In the genomic region with DNA sequence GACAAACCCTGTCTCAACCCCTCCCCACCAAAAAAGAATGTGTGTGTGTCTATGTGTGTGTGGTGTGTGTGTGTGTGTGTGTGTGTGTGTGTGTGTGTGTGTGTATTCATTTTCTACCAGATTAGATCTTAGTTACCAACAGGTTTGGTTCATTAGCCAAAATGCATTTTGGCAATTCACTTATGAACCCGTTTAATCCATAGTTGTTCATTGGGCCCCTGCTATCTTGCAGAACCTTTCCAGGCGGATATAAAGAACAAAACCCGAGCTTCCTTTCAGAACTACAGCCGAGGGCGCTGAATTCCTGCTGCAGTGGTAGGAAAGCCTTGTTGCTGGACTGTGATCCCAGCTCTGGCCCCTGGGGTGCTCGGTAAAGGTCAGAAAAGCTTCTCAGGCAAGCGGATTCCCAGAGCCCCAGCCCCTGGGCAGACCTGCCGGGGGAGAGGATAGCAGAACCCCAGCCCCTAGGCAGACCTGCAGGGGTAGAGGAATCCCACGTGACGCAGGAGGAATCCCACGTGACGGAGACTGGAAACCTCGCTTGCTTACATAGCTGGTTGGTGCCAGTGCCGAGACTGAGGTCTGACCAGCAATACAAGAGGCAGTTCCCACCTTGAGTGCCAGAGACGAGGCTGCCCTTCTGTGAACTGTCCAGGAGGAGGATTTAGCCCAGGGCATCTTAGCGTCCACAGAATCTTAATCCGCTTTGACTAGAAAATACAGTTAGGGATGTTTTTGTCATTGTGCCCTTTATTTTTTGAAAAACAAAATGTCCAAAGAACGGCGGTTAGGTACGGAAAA, we compare ENCODE assay signal across 11 mouse cellular contexts. TPM values are rescaled to one million over a fixed set of nuclear protein-coding genes. Genes with fewer than 3 reads are reported as not detected.
A peak's percentile ranks its signal among the peaks of the same experiment; 100 is the strongest.
DNase-seq lines count a peak whose midpoint lies in the region; ATAC-seq lines count a peak whose summit lies in the region.
"Had no signal": no experiment of that assay in that cellular context is flagged by ENCODE, and none has a peak within 500 bp of the region (broad histone marks: within the 10 kb centered on the region; RNA-seq: fewer than 3 reads in every experiment).

No protein-coding gene starts in this region.

- ATAC-seq in hindbrain, embryonic 12.5 days (ENCODE audit: low FRiP score) = no peak
- ATAC-seq in embryonic facial prominence, embryonic 15.5 days (ENCODE audit: insufficient number of reproducible peaks, low FRiP score, low TSS enrichment, low read depth) = no peak
- ATAC-seq in heart, embryonic 14.5 days (ENCODE audit: insufficient number of reproducible peaks, insufficient read depth, low FRiP score, low read depth) = no peak
- ATAC-seq in midbrain, embryonic 16.5 days = no peak

- H3K4me1 ChIP-seq in hindbrain, embryonic 10.5 days (replicated peaks) = peaks cover 12% of the 10 kb centered on the region
- H3K4me1 ChIP-seq in hindbrain, embryonic 12.5 days = no peaks in the 10 kb centered on the region; the same call in 1 of the 2 replicates
- H3K4me1 ChIP-seq in embryonic facial prominence, embryonic 15.5 days = no peaks in the 10 kb centered on the region
- peaks cover 0 to 7% of the 10 kb centered on the region in 2 experiments; a peak in 2 of 4 replicates for H3K4me1 ChIP-seq in heart, embryonic 14.5 days (ENCODE audit: control insufficient read depth in 2 of 2, insufficient read depth in 2 of 2, low read length in 2 of 2)
- no peaks in the 10 kb centered on the region for H3K4me1 ChIP-seq in midbrain, embryonic 16.5 days (ENCODE audit: control insufficient read depth, insufficient read depth, low read length)

- H3K36me3 ChIP-seq in hindbrain, embryonic 10.5 days = no peaks in the 10 kb centered on the region
- no peaks in the 10 kb centered on the region for H3K36me3 ChIP-seq in hindbrain, embryonic 12.5 days
- H3K36me3 ChIP-seq in embryonic facial prominence, embryonic 15.5 days = no peaks in the 10 kb centered on the region
- no peaks in the 10 kb centered on the region for H3K36me3 ChIP-seq in heart, embryonic 14.5 days (ENCODE audit: control insufficient read depth, insufficient read depth, low read length)
- H3K36me3 ChIP-seq in midbrain, embryonic 16.5 days (ENCODE audit: control insufficient read depth, insufficient read depth, low read length) = no peaks in the 10 kb centered on the region
- H3K36me3 ChIP-seq: kidney, embryonic 15.5 days had no signal

- H3K4me2 ChIP-seq in hindbrain, embryonic 12.5 days (replicated peaks) = no peak overlapping the region; the same call in 1 of the 2 replicates
- 0 out of 2 replicates have a peak overlapping the region, but pooled peaks have one; percentile 22 for H3K4me2 ChIP-seq in embryonic facial prominence, embryonic 15.5 days (replicated peaks)
- peak overlapping the region; percentile 56 for H3K4me2 ChIP-seq in heart, embryonic 14.5 days (ENCODE audit: low read length)
- H3K4me2 ChIP-seq in midbrain, embryonic 16.5 days (ENCODE audit: low read length) = peak overlapping the region; percentile 38
- H3K4me2 ChIP-seq: kidney, embryonic 15.5 days had no signal

- WGBS in hindbrain, embryonic 10.5 days = 50% methylated on average over 20 of the region's 20 CpGs
- 52% methylated on average over 20 of the region's 20 CpGs for WGBS in hindbrain, embryonic 12.5 days
- 44% methylated on average over 20 of the region's 20 CpGs for WGBS in embryonic facial prominence, embryonic 15.5 days
- 40% methylated on average over 20 of the region's 20 CpGs for WGBS in heart, embryonic 14.5 days
- WGBS in midbrain, embryonic 16.5 days = 45% methylated on average over 20 of the region's 20 CpGs

- no peaks in the 10 kb centered on the region for H3K9me3 ChIP-seq in hindbrain, embryonic 10.5 days
- no peaks in the 10 kb centered on the region for H3K9me3 ChIP-seq in hindbrain, embryonic 12.5 days (replicated peaks)
- no peaks in the 10 kb centered on the region for H3K9me3 ChIP-seq in embryonic facial prominence, embryonic 15.5 days (replicated peaks)
- H3K9me3 ChIP-seq in heart, embryonic 14.5 days (ENCODE audit: control insufficient read depth, low read length) = no peaks in the 10 kb centered on the region
- H3K9me3 ChIP-seq in midbrain, embryonic 16.5 days (replicated peaks; ENCODE audit: control insufficient read depth, low read length, poor library complexity, severe bottlenecking) = no peaks in the 10 kb centered on the region
- H3K9me3 ChIP-seq: kidney, embryonic 15.5 days had no signal

- H3K27ac ChIP-seq in hindbrain, embryonic 10.5 days = no peak overlapping the region
- H3K27ac ChIP-seq in hindbrain, embryonic 12.5 days = no peak overlapping the region
- no peak overlapping the region for H3K27ac ChIP-seq in embryonic facial prominence, embryonic 15.5 days (replicated peaks)
- H3K27ac ChIP-seq in heart, embryonic 14.5 days (replicated peaks in 1 of 2; ENCODE audit: control insufficient read depth in 1 of 2, insufficient read depth in 1 of 2, low read depth in 2 of 2, low read length in 2 of 2) = no peak overlapping the region
- H3K27ac ChIP-seq in midbrain, embryonic 16.5 days (ENCODE audit: low read length) = no peak overlapping the region
- H3K27ac ChIP-seq: kidney, embryonic 15.5 days had no signal

- H3K9ac ChIP-seq in hindbrain, embryonic 12.5 days = no peak overlapping the region
- H3K9ac ChIP-seq in embryonic facial prominence, embryonic 15.5 days = no peak overlapping the region
- H3K9ac ChIP-seq in heart, embryonic 14.5 days (ENCODE audit: low read length) = peak overlapping the region; percentile 35; the same call in 1 of the 2 replicates
- H3K9ac ChIP-seq in midbrain, embryonic 16.5 days (ENCODE audit: low read depth, low read length) = no peak overlapping the region
- H3K9ac ChIP-seq: kidney, embryonic 15.5 days had no signal

- peaks cover 12% of the 10 kb centered on the region for H3K27me3 ChIP-seq in hindbrain, embryonic 10.5 days (ENCODE audit: insufficient read depth, poor library complexity, severe bottlenecking)
- H3K27me3 ChIP-seq in hindbrain, embryonic 12.5 days = 0 out of 2 replicates have a peak, but pooled peaks cover 3% of the 10 kb centered on the region
- no peaks in the 10 kb centered on the region for H3K27me3 ChIP-seq in embryonic facial prominence, embryonic 15.5 days
- H3K27me3 ChIP-seq in heart, embryonic 14.5 days (ENCODE audit: control insufficient read depth, insufficient read depth, low read length) = no peaks in the 10 kb centered on the region
- H3K27me3 ChIP-seq in midbrain, embryonic 16.5 days (ENCODE audit: control insufficient read depth, insufficient read depth, low read depth, low read length) = no peaks in the 10 kb centered on the region
- H3K27me3 ChIP-seq: kidney, embryonic 15.5 days had no signal

- H3K4me3 ChIP-seq in hindbrain, embryonic 10.5 days = no peak overlapping the region
- no peak overlapping the region for H3K4me3 ChIP-seq in hindbrain, embryonic 12.5 days
- no peak overlapping the region for H3K4me3 ChIP-seq in embryonic facial prominence, embryonic 15.5 days (replicated peaks)
- no peak overlapping the region for H3K4me3 ChIP-seq in heart, embryonic 14.5 days (ENCODE audit: control insufficient read depth in 1 of 2, insufficient read depth in 1 of 2, low read depth in 1 of 2, low read length in 2 of 2)
- H3K4me3 ChIP-seq in midbrain, embryonic 16.5 days (ENCODE audit: low read depth, low read length) = no peak overlapping the region
- H3K4me3 ChIP-seq: kidney, embryonic 15.5 days had no signal

- peak; percentile 33 for DNase-seq in hindbrain, embryonic 10.5 days (ENCODE audit: low spot score)
- DNase-seq in c-Kit-positive CD71-positive TER-119-positive erythroid progenitor cells, embryonic 14.5 days (ENCODE audit: low spot score) = no peak
- DNase-seq in Muller cell, postnatal 12 days (ENCODE audit: inconsistent ontology term) = no peak
- no peak for DNase-seq in spleen, postnatal 14 days (ENCODE audit: low spot score in 2 of 2)
- DNase-seq: B cell, adult 2 months; left cerebral cortex, postnatal 4 days had no signal

RNA-seq across cellular contexts. Expression of a gene that starts 12.3 kb away (rescaled TPM):
- 5.9 and 6.0 TPM in 2 replicates for polyA plus RNA-seq in hindbrain, embryonic 10.5 days (2016; fragmentation: Nextera tagmentation; extraction: Ambion mirVana)
- 6.0 and 7.8 TPM in 2 replicates for polyA plus RNA-seq in hindbrain, embryonic 12.5 days (2016; fragmentation: Nextera tagmentation; extraction: Ambion mirVana)
- 60.5 and 68.7 TPM in 2 replicates for polyA plus RNA-seq in embryonic facial prominence, embryonic 15.5 days (2015; fragmentation: Nextera tagmentation; extraction: Ambion mirVana)
- polyA plus RNA-seq in heart, embryonic 14.5 days (2014; fragmentation: Nextera tagmentation; extraction: Ambion mirVana) = 0.96 and 1.00 TPM in 2 replicates
- 13.5 and 14.3 TPM in 2 replicates for polyA plus RNA-seq in midbrain, embryonic 16.5 days (2015; fragmentation: Nextera tagmentation; extraction: Ambion mirVana)
